Mouse (Mus musculus): ENCODE data around the gene Szrd1.

DNA sequence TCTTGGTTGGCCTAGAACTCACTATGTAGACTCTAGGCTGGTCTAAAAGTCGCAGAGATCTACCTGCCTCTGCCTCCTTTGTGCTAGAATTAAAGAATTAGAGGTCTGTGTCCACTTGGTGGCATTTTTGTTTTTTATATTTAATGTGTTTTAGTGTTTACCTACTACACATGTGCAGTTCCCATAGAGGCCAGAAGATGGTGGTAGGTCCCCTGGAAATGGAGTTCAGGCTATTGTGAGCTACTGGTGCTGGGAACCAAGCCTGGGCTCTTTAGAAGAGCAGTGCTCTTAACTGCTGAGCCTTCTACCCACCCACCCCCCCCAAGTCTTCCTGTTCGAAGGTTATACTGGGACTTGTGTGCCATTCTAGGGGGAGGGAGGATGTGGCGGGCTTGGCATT, 27.6 kb upstream of the Szrd1 start:
- TF ChIP-seq GATA1 (IDR thresholded peaks at IDR 0.05; ENCODE audit: borderline replicate concordance, low read length) (no peak), FLI1 (IDR thresholded peaks at IDR 0.05; ENCODE audit: low read length) (no peak)
